ENCODE assay signal across 8 mouse cellular contexts in genomic region chr11:33843294-33843864, GRCm38 (mm10).
DNase-seq lines count a peak whose midpoint lies in the region; ATAC-seq lines count a peak whose summit lies in the region.
"Had no signal": no experiment of that assay in that cellular context is flagged by ENCODE, and none has a peak within 500 bp of the region (broad histone marks: within the 10 kb centered on the region; RNA-seq: fewer than 3 reads in every experiment).

No protein-coding gene starts in this region.

- 1% methylated on average over 51 of the region's 52 CpGs for WGBS in forebrain, embryonic 11.5 days
- WGBS in liver, embryonic 12.5 days (ENCODE audit: insufficient replicate concordance): 4% methylated on average over 51 of the region's 52 CpGs

- peak; percentile 43 for DNase-seq in right cerebral cortex, postnatal 14 days
- DNase-seq in right cerebral cortex, adult 18-20 months: no peak
- peak; percentile 76 for DNase-seq in forebrain, embryonic 11.5 days (ENCODE audit: low spot score)
- DNase-seq in yolk sac, embryonic 10.5 days (ENCODE audit: low spot score): peak; percentile 3
- DNase-seq in T-cell, adult 2 months (ENCODE audit: low spot score): no peak
- DNase-seq in ovary, postnatal 14 days (ENCODE audit: low spot score): no peak

- H3K9me3 ChIP-seq in forebrain, embryonic 11.5 days (ENCODE audit: control insufficient read depth, low read length): no peaks in the 10 kb centered on the region
- no peaks in the 10 kb centered on the region for H3K9me3 ChIP-seq in liver, embryonic 12.5 days (replicated peaks)

- H3K4me3 ChIP-seq in forebrain, embryonic 11.5 days (ENCODE audit: low read depth, low read length): peak overlapping the region; percentile 36
- H3K4me3 ChIP-seq in liver, embryonic 12.5 days: peak overlapping the region; percentile 30
- H3K4me3 ChIP-seq: myocyte had no signal

- peak; percentile 83 for ATAC-seq in forebrain, embryonic 11.5 days (replicated peaks; ENCODE audit: low FRiP score)
- no peak for ATAC-seq in liver, embryonic 12.5 days

- peak overlapping the region; percentile 60 for H3K4me2 ChIP-seq in forebrain, embryonic 11.5 days (ENCODE audit: low read depth, low read length, severe bottlenecking)
- H3K4me2 ChIP-seq in liver, embryonic 12.5 days: peak overlapping the region; percentile 51

- no peaks in the 10 kb centered on the region for H3K36me3 ChIP-seq in forebrain, embryonic 11.5 days (ENCODE audit: control insufficient read depth, insufficient read depth, low read length)
- no peaks in the 10 kb centered on the region for H3K36me3 ChIP-seq in liver, embryonic 12.5 days

- peak overlapping the region; percentile 60 for H3K9ac ChIP-seq in forebrain, embryonic 11.5 days (ENCODE audit: low read length)
- H3K9ac ChIP-seq in liver, embryonic 12.5 days: no peak overlapping the region

- peaks cover 4% of the 10 kb centered on the region for H3K4me1 ChIP-seq in forebrain, embryonic 11.5 days (replicated peaks; ENCODE audit: control insufficient read depth, insufficient read depth, low read length)
- H3K4me1 ChIP-seq in liver, embryonic 12.5 days: no peaks in the 10 kb centered on the region

- H3K27me3 ChIP-seq in forebrain, embryonic 11.5 days (ENCODE audit: control insufficient read depth, insufficient read depth, low read length): peaks cover 4% of the 10 kb centered on the region; the same call in 1 of the 2 replicates
- H3K27me3 ChIP-seq in liver, embryonic 12.5 days (replicated peaks): peaks cover 70% of the 10 kb centered on the region

- H3K27ac ChIP-seq in forebrain, embryonic 11.5 days (ENCODE audit: low read depth, low read length): no peak overlapping the region
- H3K27ac ChIP-seq in liver, embryonic 12.5 days: no peak overlapping the region

Comparison
In these comparisons a context has a peak if more than half of its experiments do, and no peak if none do; other contexts are left out.
1. DNase-seq: peak in right cerebral cortex, postnatal 14 days (single experiment), forebrain, embryonic 11.5 days (single experiment) and yolk sac, embryonic 10.5 days (single experiment); none in right cerebral cortex, adult 18-20 months (single experiment), T-cell, adult 2 months (single experiment) and ovary, postnatal 14 days (single experiment).